Mouse (Mus musculus): ENCODE results near the gene Fto. TPM values are rescaled to one million over a fixed set of nuclear protein-coding genes. Genes with fewer than 3 reads are reported as not detected.

The Fto gene
- polyA plus RNA-seq, 1 experiment from 2014 or later, result 63.7 TPM

GRCm38 (mm10) chr8:91638256-91638655, 324.9 kb downstream of the Fto start:
- no peak for TF ChIP-seq CTCF (IDR thresholded peaks at IDR 0.05)
- ATAC-seq, result no peak
- in situ Hi-C loops (cut with MboI; ENCODE audit: low pct_unique_long_range_greater_than_20kb), result no loop called here
- no peaks in the 10 kb centered on the region for H3K27me3 ChIP-seq
- CTCF ChIA-PET, result interaction anchor here (1.1 to 2.6 kb wide), 2 partner anchors 9 to 15 kb away, joined by 3 to 10 read pairs; no protein-coding TSS in a partner anchor
- POLR2A ChIA-PET, result interaction anchor here (1.2 kb wide), 1 partner anchor 28 kb away, joined by 3 read pairs; no protein-coding TSS in a partner anchor
- DNase-seq (ENCODE audit: low read depth, low spot score), result no peak

GRCm38 (mm10) chr8:91640471-91640870, 327.1 kb downstream of the Fto start:
- DNase-seq (ENCODE audit: low read depth, low spot score) (no peak), ATAC-seq (no peak)
- ChIA-PET POLR2A (no interaction called here), CTCF (no interaction called here)
- in situ Hi-C loops (cut with MboI; ENCODE audit: low pct_unique_long_range_greater_than_20kb), result no loop called here
- TF ChIP-seq CTCF (IDR thresholded peaks at IDR 0.05), result no peak
- no peaks in the 10 kb centered on the region for H3K27me3 ChIP-seq

GRCm38 (mm10) chr8:91645484-91645883, 332.2 kb downstream of the Fto start:
- no peaks in the 10 kb centered on the region for H3K27me3 ChIP-seq
- no peak for ATAC-seq
- POLR2A ChIA-PET, result no interaction called here
- no peak for DNase-seq (ENCODE audit: low read depth, low spot score)
- in situ Hi-C loops (cut with MboI; ENCODE audit: low pct_unique_long_range_greater_than_20kb), result no loop called here
- CTCF ChIA-PET, result no interaction called here
- no peak for TF ChIP-seq CTCF (IDR thresholded peaks at IDR 0.05)

- in situ Hi-C loops (cut with MboI; ENCODE audit: low pct_unique_long_range_greater_than_20kb), result no loop called here
- no peak for TF ChIP-seq CTCF (IDR thresholded peaks at IDR 0.05)
- DNase-seq (ENCODE audit: low read depth, low spot score), result no peak
- ChIA-PET POLR2A (no interaction called here), CTCF (interaction anchor here (1.5 kb wide), 1 partner anchor 18 kb away, joined by 4 read pairs; no protein-coding TSS in a partner anchor)
- ATAC-seq, result no peak
- H3K27me3 ChIP-seq, result no peaks in the 10 kb centered on the region
Observed at GRCm38 (mm10) chr8:91647959-91648358, 334.6 kb downstream of the Fto start.

- TF ChIP-seq CTCF (IDR thresholded peaks at IDR 0.05), result no peak
- ChIA-PET POLR2A (no interaction called here), CTCF (interaction anchor here (1.5 kb wide), 1 partner anchor 19 kb away, joined by 4 read pairs; no protein-coding TSS in a partner anchor)
- no peak for DNase-seq (ENCODE audit: low read depth, low spot score)
- in situ Hi-C loops (cut with MboI; ENCODE audit: low pct_unique_long_range_greater_than_20kb), result no loop called here
- ATAC-seq, result no peak
- no peaks in the 10 kb centered on the region for H3K27me3 ChIP-seq
Observed at GRCm38 (mm10) chr8:91648776-91649175, 335.5 kb downstream of the Fto start.

- POLR2A ChIA-PET, result no interaction called here
- no peaks in the 10 kb centered on the region for H3K27me3 ChIP-seq
- CTCF ChIA-PET, result interaction anchor here (1.0 kb wide), 1 partner anchor 15 kb away, joined by 3 read pairs; no protein-coding TSS in a partner anchor
- in situ Hi-C loops (cut with MboI; ENCODE audit: low pct_unique_long_range_greater_than_20kb), result no loop called here
- ATAC-seq (no peak), DNase-seq (ENCODE audit: low read depth, low spot score) (no peak)
- no peak for TF ChIP-seq CTCF (IDR thresholded peaks at IDR 0.05)
Observed at GRCm38 (mm10) chr8:91653561-91653960, 340.2 kb downstream of the Fto start.

GRCm38 (mm10) chr8:91657381-91657780, 344.1 kb downstream of the Fto start:
- in situ Hi-C loops (cut with MboI; ENCODE audit: low pct_unique_long_range_greater_than_20kb), result no loop called here
- no peak for ATAC-seq
- no peak for DNase-seq (ENCODE audit: low read depth, low spot score)
- no peak for TF ChIP-seq CTCF (IDR thresholded peaks at IDR 0.05)
- CTCF ChIA-PET, result no interaction called here
- POLR2A ChIA-PET, result no interaction called here
- H3K27me3 ChIP-seq, result no peaks in the 10 kb centered on the region

GRCm38 (mm10) chr8:91660879-91661278, 347.6 kb downstream of the Fto start:
- H3K27me3 ChIP-seq, result no peaks in the 10 kb centered on the region
- no peak for TF ChIP-seq CTCF (IDR thresholded peaks at IDR 0.05)
- ATAC-seq, result peak; percentile 84
- in situ Hi-C loops (cut with MboI; ENCODE audit: low pct_unique_long_range_greater_than_20kb), result no loop called here
- CTCF ChIA-PET, result no interaction called here
- DNase-seq (ENCODE audit: low read depth, low spot score), result no peak
- POLR2A ChIA-PET, result no interaction called here

GRCm38 (mm10) chr8:91669461-91670071, 356.2 kb downstream of the Fto start:
- no peak for TF ChIP-seq CTCF (IDR thresholded peaks at IDR 0.05)
- ChIA-PET POLR2A (no interaction called here), CTCF (no interaction called here)
- no peak for ATAC-seq
- in situ Hi-C loops (cut with MboI; ENCODE audit: low pct_unique_long_range_greater_than_20kb), result no loop called here
- no peak for DNase-seq (ENCODE audit: low read depth, low spot score)
- H3K27me3 ChIP-seq, result no peaks in the 10 kb centered on the region

GRCm38 (mm10) chr8:91676928-91677327, 363.6 kb downstream of the Fto start:
- DNase-seq (ENCODE audit: low read depth, low spot score) (no peak), ATAC-seq (no peak)
- CTCF ChIA-PET, result no interaction called here
- in situ Hi-C loops (cut with MboI; ENCODE audit: low pct_unique_long_range_greater_than_20kb), result no loop called here
- TF ChIP-seq CTCF (IDR thresholded peaks at IDR 0.05), result no peak
- H3K27me3 ChIP-seq, result no peaks in the 10 kb centered on the region
- POLR2A ChIA-PET, result no interaction called here

GRCm38 (mm10) chr8:91679451-91679850, 366.1 kb downstream of the Fto start:
- ATAC-seq (no peak), DNase-seq (ENCODE audit: low read depth, low spot score) (no peak)
- in situ Hi-C loops (cut with MboI; ENCODE audit: low pct_unique_long_range_greater_than_20kb), result no loop called here
- ChIA-PET POLR2A (no interaction called here), CTCF (no interaction called here)
- H3K27me3 ChIP-seq, result no peaks in the 10 kb centered on the region
- TF ChIP-seq CTCF (IDR thresholded peaks at IDR 0.05), result no peak

GRCm38 (mm10) chr8:91680125-91680524, 366.8 kb downstream of the Fto start:
- TF ChIP-seq CTCF (IDR thresholded peaks at IDR 0.05), result no peak
- no peak for ATAC-seq
- DNase-seq (ENCODE audit: low read depth, low spot score), result no peak
- POLR2A ChIA-PET, result no interaction called here
- in situ Hi-C loops (cut with MboI; ENCODE audit: low pct_unique_long_range_greater_than_20kb), result no loop called here
- CTCF ChIA-PET, result no interaction called here
- H3K27me3 ChIP-seq, result no peaks in the 10 kb centered on the region

All from Patski (cell line).